Mouse (Mus musculus) liver, postnatal 0 days (tissue): ENCODE measurements around the gene Ddrgk1. TPM values are rescaled to one million over a fixed set of nuclear protein-coding genes. Genes with fewer than 3 reads are reported as not detected.
"Not testable (repeated sequence)": the region's sequence is repeated elsewhere in the genome, so short reads cannot be mapped to it uniquely, and the experiment has no call there.

ENCODE experiments used
- ATAC-seq: fragments of 200-750 bp; cut with Nextera tagmentation; 2 replicates; pipeline ENCODE4 v1.8.0; 2017; ENCODE audit warnings: mild to moderate bottlenecking, moderate library complexity
- DNase-seq: peaks from one replicate; pipeline ENCODE4 v3.0.0-alpha.2; 2016
- H3K27ac ChIP-seq: fragments of 300-500 bp; sonication (generic); 2 replicates; pipeline ENCODE4 v1.5.1; 2014; ENCODE audit warnings: antibody characterized with exemption, moderate library complexity, mild to moderate bottlenecking, low read depth
- H3K27me3 ChIP-seq: fragments of 300-500 bp; sonication (generic); 2 replicates; pipeline ENCODE4 v1.6.1; 2014; ENCODE audit warnings: low read length, control low read depth, mixed read lengths; ENCODE audit not compliant: insufficient read depth
- H3K36me3 ChIP-seq: fragments of 300-500 bp; sonication (generic); replicated peaks from 2 replicates; pipeline ENCODE4 v1.6.1; 2014; ENCODE audit warnings: mild to moderate bottlenecking, control low read depth, low read length, moderate library complexity, mixed read lengths; ENCODE audit not compliant: insufficient read depth
- H3K4me1 ChIP-seq: fragments of 300-500 bp; sonication (generic); 2 replicates; pipeline ENCODE4 v1.6.1; 2014; ENCODE audit warnings: antibody characterized with exemption, mild to moderate bottlenecking, control low read depth; ENCODE audit not compliant: insufficient read depth
- H3K4me2 ChIP-seq: fragments of 300-500 bp; sonication (generic); 2 replicates; pipeline ENCODE4 v1.6.1; 2014; ENCODE audit warnings: low read depth, mild to moderate bottlenecking, low read length, moderate library complexity, mixed read lengths
- H3K4me3 ChIP-seq: fragments of 300-500 bp; sonication (generic); 2 replicates; pipeline ENCODE4 v1.5.1; 2014; ENCODE audit warnings: low read depth, low read length
- H3K9ac ChIP-seq: fragments of 300-500 bp; sonication (generic); replicated peaks from 2 replicates; pipeline ENCODE4 v1.6.1; 2014; ENCODE audit warnings: mild to moderate bottlenecking, moderate library complexity
- H3K9me3 ChIP-seq: fragments of 300-500 bp; sonication (generic); 2 replicates; pipeline ENCODE4 v1.6.1; 2016; ENCODE audit warnings: mild to moderate bottlenecking, control low read depth, low read length, mixed read lengths
- CTCF ChIP-seq: sonication (generic); IDR thresholded peaks from 2 replicates; pipeline ENCODE4 v1.5.1; 2016; ENCODE audit warnings: antibody characterized with exemption, low read depth
- EP300 ChIP-seq: IDR thresholded peaks from 2 replicates; pipeline ENCODE4 v1.6.1; 2016; ENCODE audit warnings: antibody characterized with exemption, low read depth, mild to moderate bottlenecking
- WGBS: fragments of 180-500 bp; shearing (Covaris S2); extraction: QIAGEN DNeasy Blood & Tissue Kit; methylation state at CpG from one replicate; pipeline ENCODE4 v1.1.7; 2014; ENCODE audit not compliant: insufficient replicate concordance; 5-methylcytosine and 5-hydroxymethylcytosine counted together
- polyA plus RNA-seq: library from polyadenylated mRNA; unstranded; fragments of >200 nt; fragmentation: Nextera tagmentation; extraction: Ambion mirVana; gene quantifications from 2 replicates; pipeline ENCODE4 v1.2.1, GENCODE M21; 2015

Gene Ddrgk1
- polyA plus RNA-seq, 1 experiment from 2014 or later: 71.4 TPM

GRCm38 (mm10) chr2:130656536-130656935 lies 7.9 kb downstream of the Ddrgk1 start:
- Histone ChIP-seq H3K27me3 (no peaks in the 10 kb centered on the region), H3K9ac (no peak overlapping the region), H3K4me1 (peaks cover 5% of the 10 kb centered on the region; the same call in 1 of the 2 replicates), H3K36me3 (peaks cover 55% of the 10 kb centered on the region), H3K4me2 (no peak overlapping the region), H3K27ac (no peak overlapping the region), H3K4me3 (no peak overlapping the region), H3K9me3 (no peaks in the 10 kb centered on the region)
- DNase-seq (no peak), ATAC-seq (no peak)
- WGBS: 91% methylated on average over 9 of the region's 9 CpGs
- TF ChIP-seq CTCF: no peak
- TF ChIP-seq EP300: no peak

GRCm38 (mm10) chr2:130655660-130656339 lies 8.7 kb downstream of the Ddrgk1 start:
- peak; percentile 81 for ATAC-seq

DNA sequence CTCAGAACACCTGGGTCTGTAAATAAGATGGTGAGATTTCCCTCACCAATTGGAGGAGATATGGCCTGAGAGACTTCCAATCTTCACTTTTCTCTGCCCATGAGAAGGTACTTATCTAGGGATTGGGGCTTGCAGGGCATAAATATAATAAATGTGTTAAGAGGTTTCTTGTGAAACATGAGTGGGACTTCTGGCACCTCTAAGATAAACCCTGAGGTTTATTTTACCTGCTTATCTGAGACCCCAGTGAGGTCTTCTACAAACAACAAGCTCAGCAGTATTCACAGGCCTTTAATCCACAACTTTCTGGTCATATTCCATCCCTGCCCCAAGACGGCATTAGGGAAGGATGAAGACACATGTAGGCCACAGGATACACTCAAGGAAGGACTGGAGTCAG lies 10.7 kb downstream of the Ddrgk1 start:
- DNase-seq (no peak), ATAC-seq (0 out of 2 replicates have a peak, but pooled peaks have one; percentile 12)
- no peaks in the 10 kb centered on the region for H3K9me3 ChIP-seq
- no peak overlapping the region for H3K27ac ChIP-seq
- no peak overlapping the region for H3K4me3 ChIP-seq
- WGBS: 78% methylated on average over 1 of the region's 1 CpGs
- H3K27me3 ChIP-seq: no peaks in the 10 kb centered on the region
- peaks cover 5% of the 10 kb centered on the region; the same call in 1 of the 2 replicates for H3K4me1 ChIP-seq
- H3K4me2 ChIP-seq: no peak overlapping the region
- H3K36me3 ChIP-seq: peaks cover 46% of the 10 kb centered on the region
- H3K9ac ChIP-seq: no peak overlapping the region
- no peak for TF ChIP-seq CTCF
- peak; percentile 78 for TF ChIP-seq EP300

More at GRCm38 (mm10) chr2:130655660-130656339, 8.7 kb downstream of the Ddrgk1 start:
- Histone ChIP-seq H3K9me3 (no peaks in the 10 kb centered on the region), H3K9ac (no peak overlapping the region), H3K27ac (peak overlapping the region; percentile 69), H3K4me3 (no peak overlapping the region), H3K4me2 (peak overlapping the region; percentile 28; the same call in 1 of the 2 replicates), H3K36me3 (peaks cover 49% of the 10 kb centered on the region), H3K27me3 (no peaks in the 10 kb centered on the region), H3K4me1 (peaks cover 5% of the 10 kb centered on the region; the same call in 1 of the 2 replicates)
- WGBS: 61% methylated on average over 6 of the region's 6 CpGs
- TF ChIP-seq CTCF: no peak
- TF ChIP-seq EP300: peak; percentile 65; the same call in 1 of the 2 replicates
- DNase-seq: no peak

GRCm38 (mm10) chr2:130653303-130653702 lies 11.2 kb downstream of the Ddrgk1 start:
- no peaks in the 10 kb centered on the region for H3K9me3 ChIP-seq
- peaks cover 5% of the 10 kb centered on the region; the same call in 1 of the 2 replicates for H3K4me1 ChIP-seq
- WGBS: 82% methylated on average over 2 of the region's 2 CpGs
- H3K27me3 ChIP-seq: no peaks in the 10 kb centered on the region
- no peak overlapping the region for H3K4me3 ChIP-seq
- TF ChIP-seq CTCF (no peak), EP300 (no peak)
- peaks cover 42% of the 10 kb centered on the region for H3K36me3 ChIP-seq
- no peak overlapping the region for H3K9ac ChIP-seq
- H3K4me2 ChIP-seq: no peak overlapping the region
- no peak overlapping the region for H3K27ac ChIP-seq
- no peak for DNase-seq
- ATAC-seq: no peak

GRCm38 (mm10) chr2:130649028-130649427 lies 15.4 kb downstream of the Ddrgk1 start:
- not testable (repeated sequence) for H3K4me3 ChIP-seq, DNase-seq, ATAC-seq, H3K9ac ChIP-seq, H3K9me3 ChIP-seq, H3K4me2 ChIP-seq, H3K27me3 ChIP-seq, H3K4me1 ChIP-seq, H3K27ac ChIP-seq
- 76% methylated on average over 6 of the region's 6 CpGs for WGBS
- TF ChIP-seq CTCF: peak; percentile 18; the same call in 1 of the 2 replicates
- H3K36me3 ChIP-seq: peaks cover 16% of the 10 kb centered on the region

DNA sequence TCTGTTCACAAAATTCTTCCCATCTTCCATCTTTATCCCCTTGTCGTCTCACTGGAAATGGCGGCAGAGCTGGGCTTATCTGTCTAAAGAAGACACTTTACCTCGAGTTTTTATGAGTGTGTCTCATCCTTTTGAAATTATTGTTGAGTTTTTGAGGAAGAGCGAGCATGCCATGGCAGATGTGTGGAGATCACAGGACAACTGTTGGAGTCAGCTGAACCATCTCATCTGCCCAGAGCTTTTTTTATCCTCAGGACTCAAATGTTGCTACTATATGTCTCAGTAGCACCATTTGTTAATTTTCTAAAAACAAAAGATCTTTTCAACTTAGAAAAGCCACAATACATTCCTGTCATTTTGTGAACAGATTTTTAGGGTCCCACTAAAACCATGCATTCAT lies 19.3 kb downstream of the Ddrgk1 start:
- TF ChIP-seq CTCF (no peak), EP300 (no peak)
- Histone ChIP-seq H3K27me3 (no peaks in the 10 kb centered on the region), H3K36me3 (0 out of 2 replicates have a peak, but pooled peaks cover under 1% of the 10 kb centered on the region), H3K4me3 (no peak overlapping the region), H3K9ac (no peak overlapping the region), H3K4me2 (no peak overlapping the region), H3K4me1 (peaks cover 11% of the 10 kb centered on the region), H3K9me3 (no peaks in the 10 kb centered on the region), H3K27ac (no peak overlapping the region)
- no peak for ATAC-seq
- WGBS: 77% methylated on average over 4 of the region's 4 CpGs
- no peak for DNase-seq
